Mouse (Mus musculus) forebrain, embryonic 13.5 days (tissue): ENCODE results near the gene Dhcr24. TPM values are rescaled to one million over a fixed set of nuclear protein-coding genes. Genes with fewer than 3 reads are reported as not detected.

Source experiments
- ATAC-seq: fragments of 200-750 bp; cut with Nextera tagmentation; 2 replicates; pipeline ENCODE4 v1.8.0; 2017
- H3K27ac ChIP-seq: fragments of 300-500 bp; sonication (generic); 2 replicates; pipeline ENCODE4 v1.5.1; 2015; ENCODE audit warnings: inconsistent platforms, mild to moderate bottlenecking, moderate library complexity
- H3K27me3 ChIP-seq: fragments of 300-500 bp; sonication (generic); 2 replicates; pipeline ENCODE4 v1.6.1; 2015; ENCODE audit warnings: mild to moderate bottlenecking, inconsistent platforms
- H3K36me3 ChIP-seq: fragments of 300-500 bp; sonication (generic); 2 replicates; pipeline ENCODE4 v1.6.1; 2015; ENCODE audit warnings: mild to moderate bottlenecking, inconsistent platforms; ENCODE audit not compliant: poor library complexity, severe bottlenecking
- H3K4me1 ChIP-seq: fragments of 300-500 bp; sonication (generic); 2 replicates; pipeline ENCODE4 v1.6.1; 2015; ENCODE audit warnings: inconsistent platforms
- H3K4me2 ChIP-seq: fragments of 300-500 bp; sonication (generic); 2 replicates; pipeline ENCODE4 v1.6.1; 2015; ENCODE audit warnings: inconsistent platforms, mild to moderate bottlenecking, moderate library complexity
- H3K4me3 ChIP-seq: fragments of 300-500 bp; sonication (generic); 2 replicates; pipeline ENCODE4 v1.5.1; 2015; ENCODE audit warnings: mild to moderate bottlenecking, inconsistent platforms
- H3K9ac ChIP-seq: fragments of 300-500 bp; sonication (generic); 2 replicates; pipeline ENCODE4 v1.6.1; 2015; ENCODE audit warnings: mild to moderate bottlenecking, inconsistent platforms
- H3K9me3 ChIP-seq: fragments of 300-500 bp; sonication (generic); replicated peaks from 2 replicates; pipeline ENCODE4 v1.6.1; 2016; ENCODE audit warnings: inconsistent platforms
- WGBS: fragments of 180-500 bp; shearing (Covaris S2); methylation state at CpG from one replicate; pipeline ENCODE4 v1.1.7; 2015; 5-methylcytosine and 5-hydroxymethylcytosine counted together
- polyA plus RNA-seq: library from polyadenylated mRNA; unstranded; fragments of >200 nt; fragmentation: Nextera tagmentation; extraction: Ambion mirVana; gene quantifications from 2 replicates; pipeline ENCODE4 v1.2.1, GENCODE M21; 2015

Gene Dhcr24
- polyA plus RNA-seq, 1 experiment from 2014 or later: 6.5 TPM

DNA sequence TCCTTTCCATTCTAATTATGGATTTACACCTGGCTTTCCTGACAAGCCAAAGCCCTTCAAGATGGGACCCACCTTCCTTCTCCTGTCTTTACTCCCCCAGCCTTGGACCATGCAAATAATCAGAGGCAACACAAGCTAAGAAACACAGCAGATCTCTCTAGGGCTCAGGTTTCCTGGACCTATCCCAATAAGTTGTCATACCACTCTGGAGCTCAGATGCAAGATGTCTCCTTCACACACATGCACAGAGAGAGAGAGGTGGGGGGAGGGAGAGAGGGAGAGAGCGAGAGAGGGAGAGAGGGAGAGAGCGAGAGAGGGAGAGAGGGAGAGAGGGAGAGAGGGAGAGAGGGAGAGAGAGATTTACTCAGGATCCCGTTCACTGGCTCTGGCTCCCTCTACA, 71.5 kb downstream of the Dhcr24 start:
- WGBS: 55% methylated on average over 1 of the region's 3 CpGs
- Histone ChIP-seq H3K4me3 (no peak overlapping the region), H3K27ac (no peak overlapping the region), H3K4me2 (no peak overlapping the region), H3K4me1 (peaks cover 26% of the 10 kb centered on the region), H3K36me3 (no peaks in the 10 kb centered on the region), H3K27me3 (peaks cover 11% of the 10 kb centered on the region), H3K9me3 (no peaks in the 10 kb centered on the region), H3K9ac (no peak overlapping the region)
- ATAC-seq: no peak

DNA sequence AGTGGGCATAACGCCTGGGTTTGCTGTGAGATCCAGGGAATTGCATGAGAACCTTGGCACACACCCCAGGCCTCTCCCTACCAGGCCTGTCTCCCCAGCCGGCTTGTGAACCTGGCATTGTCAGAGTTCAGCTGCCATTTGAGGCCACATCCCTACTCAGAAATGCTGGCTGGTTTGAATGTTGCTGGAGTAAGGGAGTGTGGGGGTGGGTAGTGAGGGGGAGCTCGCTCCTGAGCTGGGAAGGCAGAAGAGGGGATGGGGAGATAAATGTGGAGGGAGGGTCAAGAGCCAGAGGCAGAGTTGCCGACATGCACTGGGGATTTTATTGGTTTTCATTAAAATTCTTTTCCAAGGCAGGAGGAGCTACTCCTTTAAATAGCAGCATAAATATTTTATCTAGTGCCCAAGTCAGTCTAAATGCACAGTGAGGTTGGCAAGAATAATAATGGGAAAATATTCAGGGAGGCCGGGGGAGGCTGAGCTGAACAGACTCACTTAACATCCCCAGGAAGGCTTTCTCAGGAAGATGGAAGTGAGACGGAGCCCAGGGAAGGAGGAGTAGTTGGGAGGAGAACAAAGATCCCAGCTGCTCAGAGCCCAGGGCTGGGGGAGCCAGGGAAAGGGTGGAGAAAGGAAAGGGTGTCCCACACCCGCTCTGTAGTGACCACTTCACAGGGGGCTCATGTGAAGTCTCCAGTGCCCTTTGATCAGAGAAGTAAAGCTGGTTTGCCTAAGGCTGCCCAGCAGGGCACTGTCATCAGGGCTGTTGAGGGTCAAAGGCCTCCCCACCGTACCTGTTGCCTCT, 72.6 kb downstream of the Dhcr24 start:
- ATAC-seq: no peak
- no peak overlapping the region for H3K4me2 ChIP-seq

GRCm38 (mm10) chr4:106634086-106634479, 73.2 kb downstream of the Dhcr24 start:
- 55% methylated on average over 7 of the region's 9 CpGs for WGBS
- Histone ChIP-seq H3K4me3 (no peak overlapping the region), H3K4me2 (no peak overlapping the region), H3K4me1 (peaks cover 21% of the 10 kb centered on the region), H3K27ac (no peak overlapping the region), H3K9me3 (no peaks in the 10 kb centered on the region), H3K9ac (no peak overlapping the region; the same call in 1 of the 2 replicates), H3K36me3 (no peaks in the 10 kb centered on the region), H3K27me3 (peaks cover 11% of the 10 kb centered on the region)
- ATAC-seq: no peak

More for the DNA sequence above, 72.6 kb downstream of the Dhcr24 start:
- Histone ChIP-seq H3K4me1 (peaks cover 21% of the 10 kb centered on the region), H3K4me3 (no peak overlapping the region), H3K9ac (0 out of 2 replicates have a peak overlapping the region, but pooled peaks have one; percentile 13), H3K27ac (no peak overlapping the region), H3K9me3 (no peaks in the 10 kb centered on the region), H3K27me3 (peaks cover 11% of the 10 kb centered on the region), H3K36me3 (no peaks in the 10 kb centered on the region)
- WGBS: 48% methylated on average over 8 of the region's 8 CpGs

Other genes with a start within 250 kb of the Dhcr24 start
- 7.4 and 7.5 TPM in 2 replicates for gene Usp24, start 244.8 kb upstream of the Dhcr24 start, polyA plus RNA-seq
- gene Pcsk9, start 96.7 kb upstream of the Dhcr24 start, polyA plus RNA-seq: 1.1 and 2.5 TPM in 2 replicates
- not detected in 2 replicates for gene Bsnd, start 68.8 kb upstream of the Dhcr24 start, polyA plus RNA-seq
- 0.20 TPM in 1 of 2 replicates, not detected in the other for gene Lexm, start 56.2 kb downstream of the Dhcr24 start, polyA plus RNA-seq
- 0.14 and 0.25 TPM in 2 replicates for gene Ttc22, start 61.4 kb downstream of the Dhcr24 start, polyA plus RNA-seq
- gene Pars2, start 90.0 kb downstream of the Dhcr24 start, polyA plus RNA-seq: 11.8 and 12.3 TPM in 2 replicates
- gene Ttc4, start 117.9 kb downstream of the Dhcr24 start, polyA plus RNA-seq: 93.0 and 112 TPM in 2 replicates
- 0.20 and 0.80 TPM in 2 replicates for gene Mroh7, start 169.9 kb downstream of the Dhcr24 start, polyA plus RNA-seq
- not detected in 2 replicates for gene Fam151a, start 172.9 kb downstream of the Dhcr24 start, polyA plus RNA-seq
- gene Acot11, start 244.0 kb downstream of the Dhcr24 start, polyA plus RNA-seq: 0.63 and 0.94 TPM in 2 replicates